8 mouse cellular contexts compared by ENCODE assay signal in genomic region chr7:112428158-112428535, GRCm38 (mm10). TPM values are rescaled to one million over a fixed set of nuclear protein-coding genes. Genes with fewer than 3 reads are reported as not detected.
DNase-seq lines count a peak whose midpoint lies in the region; ATAC-seq and TF ChIP-seq lines count a peak whose summit lies in the region.

No protein-coding gene starts in this region.

- DNase-seq in adrenal gland, postnatal 4 days (ENCODE audit: low spot score in 2 of 2) = peak; percentile 66 to 81
- DNase-seq in heart, adult 2 months = peak; percentile 91 to 92
- DNase-seq in kidney, adult 2 months = peak; percentile 96
- peak; percentile 24 to 63 for DNase-seq in spleen, postnatal 4 days (ENCODE audit: low spot score in 2 of 2)

- peak overlapping the region; percentile 79 for H3K4me2 ChIP-seq in embryonic facial prominence, embryonic 13.5 days
- peak overlapping the region; percentile 77 for H3K4me2 ChIP-seq in limb, embryonic 12.5 days
- H3K4me2 ChIP-seq in midbrain, embryonic 15.5 days = peak overlapping the region; percentile 95

- intact Hi-C loops in heart, adult 2 months (cut with DNase I) = loop anchor here (5.0 kb wide), 1 partner anchor 39 kb away; no protein-coding TSS in a partner anchor

- peak overlapping the region; percentile 93 for H3K9ac ChIP-seq in embryonic facial prominence, embryonic 13.5 days
- peak overlapping the region; percentile 93 for H3K9ac ChIP-seq in heart, adult 2 months (ENCODE audit: low read depth, low read length)
- peak overlapping the region; percentile 83 for H3K9ac ChIP-seq in limb, embryonic 12.5 days (replicated peaks)
- peak overlapping the region; percentile 68 for H3K9ac ChIP-seq in midbrain, embryonic 15.5 days

- peak overlapping the region; percentile 78 for H3K4me3 ChIP-seq in embryonic facial prominence, embryonic 13.5 days
- peak overlapping the region; percentile 86 for H3K4me3 ChIP-seq in heart, adult 2 months
- H3K4me3 ChIP-seq in kidney, adult 2 months (ENCODE audit: insufficient read depth, low read depth, low read length) = peak overlapping the region; percentile 75
- H3K4me3 ChIP-seq in limb, embryonic 12.5 days (replicated peaks) = peak overlapping the region; percentile 63
- peak overlapping the region; percentile 69 for H3K4me3 ChIP-seq in midbrain, embryonic 15.5 days

- ATAC-seq in embryonic facial prominence, embryonic 13.5 days (ENCODE audit: insufficient number of reproducible peaks, insufficient read depth, low FRiP score, low TSS enrichment, low read depth) = peak; percentile 89
- ATAC-seq in limb, embryonic 12.5 days (ENCODE audit: insufficient number of reproducible peaks, insufficient read depth, low FRiP score, low TSS enrichment, low read depth) = peak; percentile 83
- peak; percentile 88 for ATAC-seq in midbrain, embryonic 15.5 days (replicated peaks)
- no peak for ATAC-seq in CD4-positive, CD25-positive, alpha-beta regulatory T cell, adult 4 months

- no peaks in the 10 kb centered on the region for H3K36me3 ChIP-seq in embryonic facial prominence, embryonic 13.5 days
- H3K36me3 ChIP-seq in heart, adult 2 months (ENCODE audit: control insufficient read depth, insufficient read depth, low read length) = no peaks in the 10 kb centered on the region
- H3K36me3 ChIP-seq in kidney, adult 2 months (ENCODE audit: control insufficient read depth, insufficient read depth, low read length) = no peaks in the 10 kb centered on the region
- H3K36me3 ChIP-seq in limb, embryonic 12.5 days = no peaks in the 10 kb centered on the region
- H3K36me3 ChIP-seq in midbrain, embryonic 15.5 days (replicated peaks) = no peaks in the 10 kb centered on the region

- peak overlapping the region; percentile 99 for H3K27ac ChIP-seq in embryonic facial prominence, embryonic 13.5 days
- peak overlapping the region; percentile 99 for H3K27ac ChIP-seq in heart, adult 2 months
- peak overlapping the region; percentile 96 for H3K27ac ChIP-seq in kidney, adult 2 months (ENCODE audit: insufficient read depth, low read depth, low read length)
- H3K27ac ChIP-seq in limb, embryonic 12.5 days = peak overlapping the region; percentile 94
- H3K27ac ChIP-seq in midbrain, embryonic 15.5 days = peak overlapping the region; percentile 80

- peaks cover 3% of the 10 kb centered on the region; the same call in 1 of the 2 replicates for H3K9me3 ChIP-seq in embryonic facial prominence, embryonic 13.5 days
- H3K9me3 ChIP-seq in limb, embryonic 12.5 days = peaks cover 3% of the 10 kb centered on the region; the same call in 1 of the 2 replicates
- H3K9me3 ChIP-seq in midbrain, embryonic 15.5 days = no peaks in the 10 kb centered on the region

- peak; percentile 28 for TF ChIP-seq CTCF in heart, adult 2 months (IDR thresholded peaks at IDR 0.05)
- TF ChIP-seq CTCF in kidney, adult 2 months (conservative IDR thresholded peaks at IDR 0.05; ENCODE audit: insufficient read depth, insufficient read length, low read depth, low read length) = no peak

- peaks cover 20% of the 10 kb centered on the region for H3K4me1 ChIP-seq in embryonic facial prominence, embryonic 13.5 days
- H3K4me1 ChIP-seq in heart, adult 2 months (ENCODE audit: control insufficient read depth, insufficient read depth, low read length) = peaks cover 5% of the 10 kb centered on the region
- peaks cover 12% of the 10 kb centered on the region; the same call in 1 of the 2 replicates for H3K4me1 ChIP-seq in kidney, adult 2 months (ENCODE audit: control insufficient read depth, insufficient read depth, low read length)
- H3K4me1 ChIP-seq in limb, embryonic 12.5 days (replicated peaks) = peaks cover 21% of the 10 kb centered on the region
- peaks cover 16% of the 10 kb centered on the region for H3K4me1 ChIP-seq in midbrain, embryonic 15.5 days

- H3K27me3 ChIP-seq in embryonic facial prominence, embryonic 13.5 days = no peaks in the 10 kb centered on the region
- H3K27me3 ChIP-seq in heart, adult 2 months (ENCODE audit: control insufficient read depth, insufficient read depth, low read length) = no peaks in the 10 kb centered on the region
- H3K27me3 ChIP-seq in kidney, adult 2 months (replicated peaks; ENCODE audit: control insufficient read depth, insufficient read depth, low read length) = no peaks in the 10 kb centered on the region
- H3K27me3 ChIP-seq in limb, embryonic 12.5 days = no peaks in the 10 kb centered on the region
- no peaks in the 10 kb centered on the region for H3K27me3 ChIP-seq in midbrain, embryonic 15.5 days (replicated peaks)

- peak; percentile 68 for TF ChIP-seq POLR2A in heart, adult 2 months (IDR thresholded peaks at IDR 0.05; ENCODE audit: insufficient read depth, low read depth, low read length)
- no peak for TF ChIP-seq POLR2A in kidney, adult 2 months (IDR thresholded peaks at IDR 0.05; ENCODE audit: low read depth, low read length)

- TF ChIP-seq EP300 in heart, adult 2 months (IDR thresholded peaks at IDR 0.05; ENCODE audit: insufficient read depth, low read depth, low read length) = 0 out of 2 replicates have a peak, but pooled peaks have one; percentile 23

- H3K79me2 ChIP-seq in heart, adult 2 months (replicated peaks; ENCODE audit: control insufficient read depth, insufficient read depth, low read length) = peaks cover 2% of the 10 kb centered on the region

- WGBS in embryonic facial prominence, embryonic 13.5 days = under 1% methylated on average over 22 of the region's 22 CpGs
- WGBS in heart, adult 2 months = 1% methylated on average over 22 of the region's 22 CpGs
- under 1% methylated on average over 22 of the region's 22 CpGs for WGBS in kidney, adult 2 months
- WGBS in limb, embryonic 12.5 days = under 1% methylated on average over 22 of the region's 22 CpGs
- WGBS in midbrain, embryonic 15.5 days = under 1% methylated on average over 22 of the region's 22 CpGs

RNA-seq across cellular contexts. Expression of gene Parva, which starts 0.8 kb away (rescaled TPM):
- total RNA-seq in adrenal gland, postnatal 4 days (2021) = 100 to 1,000 TPM; 106 to 136 TPM
- polyA plus RNA-seq in embryonic facial prominence, embryonic 13.5 days (2015; fragmentation: Nextera tagmentation; extraction: Ambion mirVana) = 89.1 and 104 TPM in 2 replicates
- total RNA-seq in heart, adult 2 months (2021) = 10 to 100 TPM; 44.3 to 45.5 TPM
- 30.7 and 43.5 TPM in 2 replicates for polyA plus RNA-seq in heart, adult 2 months (2012; rRNA removed)
- 78.3 and 82.5 TPM in 2 replicates for polyA plus RNA-seq in kidney, adult 2 months (2012; rRNA removed)
- 82.7 and 92.5 TPM in 2 replicates for polyA plus RNA-seq in limb, embryonic 12.5 days (2016; fragmentation: Nextera tagmentation; extraction: Ambion mirVana)
- polyA plus RNA-seq in midbrain, embryonic 15.5 days (2015; fragmentation: Nextera tagmentation; extraction: Ambion mirVana) = 23.9 and 25.7 TPM in 2 replicates
- polyA plus RNA-seq in CD4-positive, CD25-positive, alpha-beta regulatory T cell, adult 4 months (2017; shearing (Covaris generic)) = not detected

Comparison
In these comparisons a context has a peak if more than half of its experiments do, and no peak if none do; other contexts are left out.
1. DNase-seq: peak in every context shown above with its lines; median percentile 96 in kidney, adult 2 months; 92 in heart, adult 2 months; 74 in adrenal gland, postnatal 4 days; 44 in spleen, postnatal 4 days.
2. RNA of gene Parva, which starts 0.8 kb away (polyA plus RNA-seq): 89.1 to 104 TPM in embryonic facial prominence, embryonic 13.5 days, 82.7 to 92.5 TPM in limb, embryonic 12.5 days, 78.3 to 82.5 TPM in kidney, adult 2 months, 30.7 to 43.5 TPM in heart, adult 2 months and 23.9 to 25.7 TPM in midbrain, embryonic 15.5 days; not detected in CD4-positive, CD25-positive, alpha-beta regulatory T cell, adult 4 months; every median in the first group is over 10 times any median in the second.
3. Peak in every context shown above with its lines, with median percentiles within 50 percentile points of each other: H3K27ac ChIP-seq, H3K4me2 ChIP-seq, H3K4me3 ChIP-seq and H3K9ac ChIP-seq.